Mouse (Mus musculus) MEL (cell line): Measurements from ENCODE around the gene Lats2. TPM values are rescaled to one million over a fixed set of nuclear protein-coding genes. Genes with fewer than 3 reads are reported as not detected.

Source experiments
- DNase-seq: peaks from one replicate; pipeline ENCODE4 v3.0.0; 2011; ENCODE audit warnings: low read depth, low spot score
- H3K27ac ChIP-seq: 2 replicates; pipeline ENCODE4 v1.5.1; 2012; ENCODE audit warnings: low read depth, mild to moderate bottlenecking, control low read depth, low read length, moderate library complexity; ENCODE audit not compliant: control insufficient read depth
- H3K27me3 ChIP-seq, 2 experiments: fragments of 150-350 bp in 1 of 2; sonication (generic) in 1 of 2; 2 replicates each; pipeline ENCODE4 v1.6.1; 2012; ENCODE audit warnings: low read length in 2 of 2, mild to moderate bottlenecking in 2 of 2, improper control_type of control experiment in 1 of 2, moderate library complexity in 1 of 2; ENCODE audit not compliant: insufficient read depth in 2 of 2, control insufficient read depth in 1 of 2
- H3K36me3 ChIP-seq, 2 experiments: 2 replicates each; pipeline ENCODE4 v1.6.1; 2012 to 2014; ENCODE audit warnings: low read length in 2 of 2, improper control_type of control experiment in 1 of 2, inconsistent platforms in 1 of 2, mild to moderate bottlenecking in 1 of 2; ENCODE audit not compliant: insufficient read depth in 2 of 2, control insufficient read depth in 1 of 2
- H3K4me1 ChIP-seq, 2 experiments: fragments of 150-350 bp in 1 of 2; sonication (generic) in 1 of 2; 2 replicates each; pipeline ENCODE4 v1.6.1; 2012; ENCODE audit warnings: low read length in 2 of 2, improper control_type of control experiment in 1 of 2, mild to moderate bottlenecking in 1 of 2; ENCODE audit not compliant: insufficient read depth in 2 of 2, control insufficient read depth in 1 of 2
- H3K4me3 ChIP-seq, 2 experiments: fragments of 150-350 bp in 1 of 2; sonication (generic) in 1 of 2; 2 replicates each; pipeline ENCODE4 v1.5.1; 2012; ENCODE audit warnings: low read depth in 2 of 2, low read length in 2 of 2, mild to moderate bottlenecking in 2 of 2, moderate library complexity in 2 of 2, control low read depth in 1 of 2, improper control_type of control experiment in 1 of 2; ENCODE audit not compliant: control insufficient read depth in 1 of 2, insufficient read depth in 1 of 2
- H3K79me2 ChIP-seq: 2 replicates; pipeline ENCODE4 v1.6.1; 2012; ENCODE audit warnings: mild to moderate bottlenecking, low read length, moderate library complexity; ENCODE audit not compliant: control insufficient read depth, poor library complexity, insufficient read depth
- H3K9ac ChIP-seq: 2 replicates; pipeline ENCODE4 v1.6.1; 2012; ENCODE audit warnings: low read depth, mild to moderate bottlenecking, control low read depth, low read length, moderate library complexity; ENCODE audit not compliant: control insufficient read depth, poor library complexity, severe bottlenecking
- H3K9me3 ChIP-seq: fragments of 150-350 bp; sonication (generic); replicated peaks from 2 replicates; pipeline ENCODE4 v1.6.1; 2012; ENCODE audit warnings: mild to moderate bottlenecking, low read length, improper control_type of control experiment, moderate library complexity; ENCODE audit not compliant: insufficient read depth
- CHD2 ChIP-seq: IDR thresholded peaks from 2 replicates; pipeline ENCODE4 v1.6.1; 2011; ENCODE audit warnings: low read length, improper control_type of control experiment
- CTCF ChIP-seq, 3 experiments: IDR thresholded peaks in 2 of 3; conservative IDR thresholded peaks in 1 of 3; 2 replicates each; pipeline ENCODE4 v1.5.1; 2011 to 2012; ENCODE audit warnings: low read length in 3 of 3, low read depth in 2 of 3, mild to moderate bottlenecking in 2 of 3, improper control_type of control experiment in 1 of 3, inconsistent platforms in 1 of 3, mixed read lengths in 1 of 3, moderate library complexity in 1 of 3; ENCODE audit not compliant: control insufficient read depth in 1 of 3, insufficient read depth in 1 of 3, poor library complexity in 1 of 3, severe bottlenecking in 1 of 3
- ELF1 ChIP-seq: IDR thresholded peaks from 2 replicates; pipeline ENCODE4 v1.6.1; 2014; ENCODE audit warnings: low read depth, mild to moderate bottlenecking, inconsistent platforms, low read length, improper control_type of control experiment, moderate library complexity
- ETS1 ChIP-seq: IDR thresholded peaks from 2 replicates; pipeline ENCODE4 v1.6.1; 2012; ENCODE audit warnings: low read depth, mild to moderate bottlenecking, inconsistent platforms, low read length, improper control_type of control experiment, moderate library complexity
- GABPA ChIP-seq: IDR thresholded peaks from 2 replicates; pipeline ENCODE4 v1.6.1; 2012; ENCODE audit warnings: low read depth, mild to moderate bottlenecking, inconsistent platforms, low read length, improper control_type of control experiment, moderate library complexity
- GATA1 ChIP-seq: IDR thresholded peaks from 2 replicates; pipeline ENCODE4 v1.6.1; 2011; ENCODE audit warnings: low read depth, low read length, improper control_type of control experiment
- MAFK ChIP-seq: IDR thresholded peaks from 2 replicates; pipeline ENCODE4 v1.6.1; 2011; ENCODE audit warnings: low read depth, mild to moderate bottlenecking, low read length, improper control_type of control experiment, borderline replicate concordance
- MAX ChIP-seq: IDR thresholded peaks from 2 replicates; pipeline ENCODE4 v1.6.1; 2011; ENCODE audit warnings: low read length, improper control_type of control experiment
- MAZ ChIP-seq: IDR thresholded peaks from 2 replicates; pipeline ENCODE4 v1.6.1; 2012; ENCODE audit warnings: low read depth, mild to moderate bottlenecking, inconsistent platforms, low read length, improper control_type of control experiment
- MXI1 ChIP-seq: IDR thresholded peaks from 2 replicates; pipeline ENCODE4 v1.6.1; 2011; ENCODE audit warnings: mild to moderate bottlenecking, low read depth, low read length, improper control_type of control experiment
- POLR2A ChIP-seq, 2 experiments: IDR thresholded peaks; 2 replicates each; pipeline ENCODE4 v1.6.1; 2011 to 2012; ENCODE audit warnings: low read length in 2 of 2, mild to moderate bottlenecking in 2 of 2, control low read depth in 1 of 2, improper control_type of control experiment in 1 of 2, low read depth in 1 of 2, moderate library complexity in 1 of 2; ENCODE audit not compliant: control insufficient read depth in 1 of 2, insufficient read depth in 1 of 2, poor library complexity in 1 of 2
- POLR2AphosphoS2 ChIP-seq: IDR thresholded peaks from 2 replicates; pipeline ENCODE4 v1.6.1; 2011; ENCODE audit warnings: low read length, improper control_type of control experiment
- RAD21 ChIP-seq: IDR thresholded peaks from 2 replicates; pipeline ENCODE4 v1.6.1; 2011; ENCODE audit warnings: mild to moderate bottlenecking, low read depth, low read length, improper control_type of control experiment
- SIN3A ChIP-seq: IDR thresholded peaks from 2 replicates; pipeline ENCODE4 v1.6.1; 2012; ENCODE audit warnings: low read length, improper control_type of control experiment, inconsistent platforms
- TBP ChIP-seq: IDR thresholded peaks from 2 replicates; pipeline ENCODE4 v1.8.0; 2011; ENCODE audit warnings: low read depth, low read length, improper control_type of control experiment
- TCF12 ChIP-seq: IDR thresholded peaks from 2 replicates; pipeline ENCODE4 v1.6.1; 2014; ENCODE audit warnings: low read depth, mild to moderate bottlenecking, inconsistent platforms, low read length, improper control_type of control experiment, moderate library complexity
- USF1 ChIP-seq: IDR thresholded peaks from 2 replicates; pipeline ENCODE4 v1.6.1; 2014; ENCODE audit warnings: low read depth, mild to moderate bottlenecking, inconsistent platforms, low read length, improper control_type of control experiment, moderate library complexity
- ZC3H11A ChIP-seq: IDR thresholded peaks from 2 replicates; pipeline ENCODE4 v1.6.1; 2012; ENCODE audit warnings: low read depth, mild to moderate bottlenecking, inconsistent platforms, low read length, improper control_type of control experiment
- ZMIZ1 ChIP-seq: IDR thresholded peaks from 2 replicates; pipeline ENCODE4 v1.6.1; 2012; ENCODE audit warnings: low read depth, mild to moderate bottlenecking, inconsistent platforms, low read length, improper control_type of control experiment, moderate library complexity
- polyA plus RNA-seq, 2 experiments: library from polyadenylated mRNA; stranded (reverse) in 1 of 2; unstranded in 1 of 2; fragments of >175 nt in 1 of 2; fragments of >200 nt in 1 of 2; gene quantifications; 2 replicates each; pipeline versions ENCODE4 v1.2.1 to v1.2.4; 2012; ENCODE audit warnings: low replicate concordance in 2 of 2, low read depth in 1 of 2; ENCODE audit not compliant: insufficient read length in 2 of 2, insufficient read depth in 1 of 2, missing spikeins in 1 of 2
- total RNA-seq: library from RNA; depleted of rRNA; stranded (reverse); fragments of 300-350 nt; gene quantifications from 2 replicates; pipeline ENCODE4 v1.2.3, GENCODE M21; 2012

Lats2 gene
- total and polyA plus RNA-seq, 3 experiments, result 1.1 to 2.6 TPM; not detected in 1

GRCm38 (mm10) chr14:57740651-57741050, 17.5 kb downstream of the Lats2 start:
- Histone ChIP-seq H3K36me3 (peaks cover 0 to 4% of the 10 kb centered on the region in 2 experiments; a peak in 1 of 4 replicates), H3K27me3 (peaks cover 3 to 6% of the 10 kb centered on the region in 2 experiments), H3K9me3 (no peaks in the 10 kb centered on the region), H3K27ac (no peak overlapping the region), H3K4me1 (no peaks in the 10 kb centered on the region; a peak in 1 of 4 replicates), H3K4me3 (no peak overlapping the region), H3K79me2 (peaks cover under 1% of the 10 kb centered on the region; the same call in 1 of the 2 replicates), H3K9ac (no peak overlapping the region)
- TF ChIP-seq ZMIZ1, result no peak
- no peak for TF ChIP-seq POLR2A (IDR thresholded peaks at IDR 0.05; ENCODE audit: control insufficient read depth in 1 of 2, insufficient read depth in 1 of 2, low read depth in 1 of 2, low read length in 2 of 2, poor library complexity in 1 of 2)
- peak; percentile 25 for DNase-seq

GRCm38 (mm10) chr14:57737089-57737488, 21.1 kb downstream of the Lats2 start:
- TF ChIP-seq MXI1 (no peak), MAZ (no peak), SIN3A (no peak), MAFK (no peak), POLR2AphosphoS2 (no peak), ETS1 (no peak), GABPA (no peak), MAX (no peak), GATA1 (no peak), CHD2 (no peak), TBP (no peak), ELF1 (no peak), TCF12 (no peak), CTCF (IDR thresholded peaks at IDR 0.05 in 2 of 3, conservative IDR thresholded peaks at IDR 0.05 in 1 of 3; ENCODE audit: control insufficient read depth in 1 of 3, insufficient read depth in 1 of 3, low read depth in 2 of 3, low read length in 3 of 3, poor library complexity in 1 of 3, severe bottlenecking in 1 of 3) (no peak), USF1 (no peak), RAD21 (no peak), ZC3H11A (no peak)
- TF ChIP-seq, all 39 proteins: peak for 0
- Histone ChIP-seq H3K79me2 (no peaks in the 10 kb centered on the region), H3K4me3 (no peak overlapping the region), H3K9me3 (no peaks in the 10 kb centered on the region), H3K9ac (no peak overlapping the region), H3K36me3 (no peaks in the 10 kb centered on the region), H3K4me1 (no peaks in the 10 kb centered on the region; a peak in 1 of 4 replicates), H3K27me3 (no peaks in the 10 kb centered on the region), H3K27ac (no peak overlapping the region)
- DNase-seq, result no peak
